Mouse (Mus musculus): Measurements from ENCODE around the gene Zbtb48. TPM values are rescaled to one million over a fixed set of nuclear protein-coding genes. Genes with fewer than 3 reads are reported as not detected.

Gene Zbtb48
- 11.5 and 15.8 TPM in 2 replicates for polyA plus RNA-seq (2014; fragmentation: Nextera tagmentation; extraction: Ambion mirVana)

GRCm38 (mm10) chr4:152027524-152027923 is at the start of gene Zbtb48:
Gene Zbtb48 (minus strand): TSS chr4:152027671.
- 0 out of 2 replicates have a peak, but pooled peaks cover 4% of the 10 kb centered on the region for H3K27me3 ChIP-seq (ENCODE audit: control insufficient read depth, insufficient read depth, low read length)
- peak within 1 kb of the TSS; percentile 92 for H3K4me2 ChIP-seq (ENCODE audit: low read length)
- under 1% methylated on average over 35 of the region's 35 CpGs for WGBS
- H3K4me3 ChIP-seq (ENCODE audit: control insufficient read depth in 1 of 2, insufficient read depth in 1 of 2, low read depth in 1 of 2, low read length in 2 of 2) = peak within 1 kb of the TSS; percentile 65 to 68
- H3K9me3 ChIP-seq (ENCODE audit: control insufficient read depth, low read length) = no peaks in the 10 kb centered on the region
- peaks cover 20 to 31% of the 10 kb centered on the region in 2 experiments for H3K4me1 ChIP-seq (ENCODE audit: control insufficient read depth in 2 of 2, insufficient read depth in 2 of 2, low read length in 2 of 2)
- H3K36me3 ChIP-seq (ENCODE audit: control insufficient read depth, insufficient read depth, low read length) = peaks cover 29% of the 10 kb centered on the region
- peak; percentile 94 for ATAC-seq (ENCODE audit: insufficient number of reproducible peaks, insufficient read depth, low FRiP score, low read depth)
- H3K9ac ChIP-seq (ENCODE audit: low read length) = peak within 1 kb of the TSS; percentile 83
- peak within 1 kb of the TSS; percentile 20 to 71 for H3K27ac ChIP-seq (replicated peaks in 1 of 2; ENCODE audit: control insufficient read depth in 1 of 2, insufficient read depth in 1 of 2, low read depth in 2 of 2, low read length in 2 of 2)

GRCm38 (mm10) chr4:152077191-152077590 is 49.7 kb upstream of the Zbtb48 start:
- H3K27ac ChIP-seq (replicated peaks in 1 of 2; ENCODE audit: control insufficient read depth in 1 of 2, insufficient read depth in 1 of 2, low read depth in 2 of 2, low read length in 2 of 2) = no peak overlapping the region
- no peak overlapping the region for H3K9ac ChIP-seq (ENCODE audit: low read length)
- no peaks in the 10 kb centered on the region for H3K9me3 ChIP-seq (ENCODE audit: control insufficient read depth, low read length)
- no peaks in the 10 kb centered on the region for H3K27me3 ChIP-seq (ENCODE audit: control insufficient read depth, insufficient read depth, low read length)
- no peak overlapping the region for H3K4me2 ChIP-seq (ENCODE audit: low read length)
- no peak for ATAC-seq (ENCODE audit: insufficient number of reproducible peaks, insufficient read depth, low FRiP score, low read depth)
- no peaks in the 10 kb centered on the region for H3K36me3 ChIP-seq (ENCODE audit: control insufficient read depth, insufficient read depth, low read length)
- peaks cover 6% of the 10 kb centered on the region in 2 experiments; a peak in 3 of 4 replicates for H3K4me1 ChIP-seq (ENCODE audit: control insufficient read depth in 2 of 2, insufficient read depth in 2 of 2, low read length in 2 of 2)
- 83% methylated on average over 9 of the region's 9 CpGs for WGBS
- no peak overlapping the region for H3K4me3 ChIP-seq (ENCODE audit: control insufficient read depth in 1 of 2, insufficient read depth in 1 of 2, low read depth in 1 of 2, low read length in 2 of 2)

DNA sequence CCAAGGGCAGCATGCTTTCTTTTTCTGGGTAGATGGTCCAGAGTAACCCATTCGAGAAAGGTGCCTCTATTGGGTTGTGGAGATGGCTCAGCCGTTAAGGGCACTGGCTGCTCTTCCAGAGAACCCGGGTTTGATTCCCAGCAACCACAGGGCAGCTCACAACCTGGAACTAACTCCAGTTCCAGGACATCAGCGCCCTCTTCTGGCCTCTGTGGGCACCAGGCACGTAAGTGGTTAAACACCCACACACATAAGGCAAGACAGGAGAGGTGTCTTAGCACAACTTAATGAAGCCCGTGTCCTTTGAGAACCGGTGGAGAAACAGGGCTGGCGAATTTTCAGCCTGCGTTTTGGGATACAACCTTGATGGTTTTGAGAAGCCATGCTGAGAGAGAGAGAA is 47.1 kb upstream of the Zbtb48 start:
- H3K9ac ChIP-seq (ENCODE audit: low read length) = no peak overlapping the region
- H3K4me2 ChIP-seq (ENCODE audit: low read length) = no peak overlapping the region
- H3K4me3 ChIP-seq (ENCODE audit: control insufficient read depth in 1 of 2, insufficient read depth in 1 of 2, low read depth in 1 of 2, low read length in 2 of 2) = no peak overlapping the region
- H3K9me3 ChIP-seq (ENCODE audit: control insufficient read depth, low read length) = no peaks in the 10 kb centered on the region
- WGBS = 75% methylated on average over 9 of the region's 9 CpGs
- no peaks in the 10 kb centered on the region for H3K27me3 ChIP-seq (ENCODE audit: control insufficient read depth, insufficient read depth, low read length)
- H3K4me1 ChIP-seq (ENCODE audit: control insufficient read depth in 2 of 2, insufficient read depth in 2 of 2, low read length in 2 of 2) = peaks cover 9% of the 10 kb centered on the region in 2 experiments; a peak in 3 of 4 replicates
- H3K27ac ChIP-seq (replicated peaks in 1 of 2; ENCODE audit: control insufficient read depth in 1 of 2, insufficient read depth in 1 of 2, low read depth in 2 of 2, low read length in 2 of 2) = no peak overlapping the region
- no peak for ATAC-seq (ENCODE audit: insufficient number of reproducible peaks, insufficient read depth, low FRiP score, low read depth)
- no peaks in the 10 kb centered on the region for H3K36me3 ChIP-seq (ENCODE audit: control insufficient read depth, insufficient read depth, low read length)

GRCm38 (mm10) chr4:152073715-152074114 is 46.2 kb upstream of the Zbtb48 start:
- Histone ChIP-seq H3K4me1 (ENCODE audit: control insufficient read depth in 2 of 2, insufficient read depth in 2 of 2, low read length in 2 of 2) (peaks cover 9% of the 10 kb centered on the region in 2 experiments; a peak in 3 of 4 replicates), H3K4me2 (ENCODE audit: low read length) (no peak overlapping the region), H3K27me3 (ENCODE audit: control insufficient read depth, insufficient read depth, low read length) (no peaks in the 10 kb centered on the region), H3K9ac (ENCODE audit: low read length) (no peak overlapping the region), H3K36me3 (ENCODE audit: control insufficient read depth, insufficient read depth, low read length) (no peaks in the 10 kb centered on the region), H3K9me3 (ENCODE audit: control insufficient read depth, low read length) (no peaks in the 10 kb centered on the region), H3K4me3 (ENCODE audit: control insufficient read depth in 1 of 2, insufficient read depth in 1 of 2, low read depth in 1 of 2, low read length in 2 of 2) (no peak overlapping the region), H3K27ac (replicated peaks in 1 of 2; ENCODE audit: control insufficient read depth in 1 of 2, insufficient read depth in 1 of 2, low read depth in 2 of 2, low read length in 2 of 2) (no peak overlapping the region)
- 82% methylated on average over 6 of the region's 6 CpGs for WGBS
- ATAC-seq (ENCODE audit: insufficient number of reproducible peaks, insufficient read depth, low FRiP score, low read depth) = no peak

DNA sequence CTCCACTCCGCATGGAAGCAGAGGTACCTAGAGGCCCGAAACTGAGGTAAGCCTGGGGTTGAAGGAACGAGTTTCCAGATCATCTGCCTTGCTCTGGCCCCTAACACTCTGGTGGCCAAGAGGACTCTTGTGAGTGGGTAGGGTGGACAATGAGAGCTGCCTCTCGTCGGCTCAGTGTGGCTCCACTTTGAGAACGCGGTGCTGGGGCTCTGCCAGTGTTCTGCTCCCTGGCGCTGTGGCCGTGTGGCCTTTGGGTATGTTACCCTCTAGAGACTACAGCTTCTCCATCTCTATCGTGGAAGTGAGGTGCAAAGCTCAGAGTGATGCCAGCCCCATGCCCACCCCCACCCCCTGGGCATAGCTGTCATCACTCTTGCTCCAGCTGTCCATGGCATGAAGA is 45.2 kb upstream of the Zbtb48 start:
- no peak for ATAC-seq (ENCODE audit: insufficient number of reproducible peaks, insufficient read depth, low FRiP score, low read depth)
- H3K27ac ChIP-seq (replicated peaks in 1 of 2; ENCODE audit: control insufficient read depth in 1 of 2, insufficient read depth in 1 of 2, low read depth in 2 of 2, low read length in 2 of 2) = no peak overlapping the region
- no peak overlapping the region for H3K4me2 ChIP-seq (ENCODE audit: low read length)
- H3K4me1 ChIP-seq (ENCODE audit: control insufficient read depth in 2 of 2, insufficient read depth in 2 of 2, low read length in 2 of 2) = peaks cover 9% of the 10 kb centered on the region in 2 experiments; a peak in 3 of 4 replicates
- WGBS = 70% methylated on average over 10 of the region's 10 CpGs
- H3K4me3 ChIP-seq (ENCODE audit: control insufficient read depth in 1 of 2, insufficient read depth in 1 of 2, low read depth in 1 of 2, low read length in 2 of 2) = no peak overlapping the region
- H3K36me3 ChIP-seq (ENCODE audit: control insufficient read depth, insufficient read depth, low read length) = no peaks in the 10 kb centered on the region
- no peaks in the 10 kb centered on the region for H3K27me3 ChIP-seq (ENCODE audit: control insufficient read depth, insufficient read depth, low read length)
- H3K9ac ChIP-seq (ENCODE audit: low read length) = no peak overlapping the region
- no peaks in the 10 kb centered on the region for H3K9me3 ChIP-seq (ENCODE audit: control insufficient read depth, low read length)

GRCm38 (mm10) chr4:152072121-152072601 is 44.7 kb upstream of the Zbtb48 start, which contains the start of gene Plekhg5:
Gene Plekhg5 (plus strand): TSS chr4:152072498.
- no peak within 1 kb of the TSS for H3K27ac ChIP-seq (replicated peaks in 1 of 2; ENCODE audit: control insufficient read depth in 1 of 2, insufficient read depth in 1 of 2, low read depth in 2 of 2, low read length in 2 of 2)
- no peak for ATAC-seq (ENCODE audit: insufficient number of reproducible peaks, insufficient read depth, low FRiP score, low read depth)
- peaks cover 9% of the 10 kb centered on the region in 2 experiments; a peak in 3 of 4 replicates for H3K4me1 ChIP-seq (ENCODE audit: control insufficient read depth in 2 of 2, insufficient read depth in 2 of 2, low read length in 2 of 2)
- no peaks in the 10 kb centered on the region for H3K36me3 ChIP-seq (ENCODE audit: control insufficient read depth, insufficient read depth, low read length)
- no peak within 1 kb of the TSS for H3K9ac ChIP-seq (ENCODE audit: low read length)
- H3K27me3 ChIP-seq (ENCODE audit: control insufficient read depth, insufficient read depth, low read length) = no peaks in the 10 kb centered on the region
- 50% methylated on average over 10 of the region's 10 CpGs for WGBS
- no peaks in the 10 kb centered on the region for H3K9me3 ChIP-seq (ENCODE audit: control insufficient read depth, low read length)
- 0 out of 2 replicates have a peak within 1 kb of the TSS, but pooled peaks have one; percentile 11 for H3K4me2 ChIP-seq (ENCODE audit: low read length)
- H3K4me3 ChIP-seq (ENCODE audit: control insufficient read depth in 1 of 2, insufficient read depth in 1 of 2, low read depth in 1 of 2, low read length in 2 of 2) = no peak within 1 kb of the TSS

- Histone ChIP-seq H3K4me2 (ENCODE audit: low read length) (no peak overlapping the region), H3K4me3 (ENCODE audit: control insufficient read depth in 1 of 2, insufficient read depth in 1 of 2, low read depth in 1 of 2, low read length in 2 of 2) (no peak overlapping the region), H3K9ac (ENCODE audit: low read length) (no peak overlapping the region), H3K9me3 (ENCODE audit: control insufficient read depth, low read length) (no peaks in the 10 kb centered on the region), H3K36me3 (ENCODE audit: control insufficient read depth, insufficient read depth, low read length) (no peaks in the 10 kb centered on the region), H3K27ac (replicated peaks in 1 of 2; ENCODE audit: control insufficient read depth in 1 of 2, insufficient read depth in 1 of 2, low read depth in 2 of 2, low read length in 2 of 2) (no peak overlapping the region), H3K4me1 (ENCODE audit: control insufficient read depth in 2 of 2, insufficient read depth in 2 of 2, low read length in 2 of 2) (peaks cover 9% of the 10 kb centered on the region in 2 experiments; a peak in 3 of 4 replicates), H3K27me3 (ENCODE audit: control insufficient read depth, insufficient read depth, low read length) (no peaks in the 10 kb centered on the region)
- ATAC-seq (ENCODE audit: insufficient number of reproducible peaks, insufficient read depth, low FRiP score, low read depth) = no peak
- WGBS = 79% methylated on average over 11 of the region's 11 CpGs
These were observed 43.3 kb upstream of the Zbtb48 start for GRCm38 (mm10) chr4:152070494-152071396.
